Mouse (Mus musculus): ENCODE results near the gene Tmprss13.

Gene Tmprss13

GRCm38 (mm10) chr9:45382336-45382735 is 63.4 kb downstream of the Tmprss13 start:
- DNase-seq (ENCODE audit: low spot score in 2 of 2), result no peak

- no peak for DNase-seq (ENCODE audit: low spot score in 2 of 2)
Observed at GRCm38 (mm10) chr9:45382834-45383233, 63.9 kb downstream of the Tmprss13 start.

DNA sequence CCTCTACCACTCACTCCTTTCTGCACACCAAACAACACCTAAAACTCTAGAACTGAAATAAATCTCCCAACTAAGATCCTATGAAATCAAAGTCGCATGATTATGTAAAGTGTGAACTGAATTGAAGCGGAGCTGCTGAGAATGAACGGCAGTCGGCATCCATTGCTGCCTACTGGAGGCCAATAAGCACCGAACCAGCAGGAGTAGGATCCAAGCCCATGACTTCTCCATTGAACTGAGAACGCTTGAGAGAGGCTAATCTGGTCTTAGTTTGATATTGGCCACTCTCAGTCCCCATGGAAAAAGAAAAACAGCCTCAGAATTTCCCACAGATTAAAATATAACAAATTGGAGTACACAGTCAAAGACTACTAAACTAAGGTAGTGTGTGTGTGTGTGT is 65.0 kb downstream of the Tmprss13 start:
- no peak for DNase-seq (ENCODE audit: low spot score in 2 of 2)

GRCm38 (mm10) chr9:45386698-45387097 is 67.8 kb downstream of the Tmprss13 start:
- no peak for DNase-seq (ENCODE audit: low spot score in 2 of 2)

DNA sequence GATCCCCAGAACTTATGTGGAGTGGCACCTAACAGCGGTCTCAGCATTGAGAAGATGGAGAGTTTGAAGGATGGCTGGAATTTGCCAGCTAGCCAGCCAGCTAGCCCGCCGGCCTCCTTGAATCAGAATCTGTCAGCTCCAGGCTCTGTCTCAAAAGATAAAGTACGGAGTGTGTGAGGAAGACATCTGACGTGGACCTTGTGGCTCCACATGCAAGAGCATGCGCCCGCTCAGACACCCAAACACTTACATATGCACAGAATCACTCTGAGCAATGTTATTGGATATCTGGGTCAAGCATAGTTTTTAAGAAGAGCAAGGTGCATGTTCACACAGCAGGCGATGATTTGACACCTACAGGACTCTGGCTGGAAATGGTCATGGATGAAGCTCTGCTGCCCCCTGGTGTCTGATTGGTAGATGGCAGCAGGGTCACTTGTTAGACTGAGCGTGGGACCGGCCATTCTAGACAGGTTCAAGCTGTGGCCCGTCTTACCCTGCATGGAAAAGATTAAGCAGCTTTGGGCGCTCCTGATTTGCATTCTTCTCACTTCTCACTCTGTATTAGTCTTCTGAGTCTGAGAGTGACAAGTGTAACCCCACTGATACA is 69.6 kb downstream of the Tmprss13 start:
- peak; percentile 93 to 94 for DNase-seq (ENCODE audit: low spot score in 2 of 2)

GRCm38 (mm10) chr9:45389596-45389995 is 70.7 kb downstream of the Tmprss13 start:
- DNase-seq (ENCODE audit: low spot score in 2 of 2), result no peak

GRCm38 (mm10) chr9:45391299-45391698 is 72.4 kb downstream of the Tmprss13 start:
- no peak for DNase-seq (ENCODE audit: low spot score in 2 of 2)

DNA sequence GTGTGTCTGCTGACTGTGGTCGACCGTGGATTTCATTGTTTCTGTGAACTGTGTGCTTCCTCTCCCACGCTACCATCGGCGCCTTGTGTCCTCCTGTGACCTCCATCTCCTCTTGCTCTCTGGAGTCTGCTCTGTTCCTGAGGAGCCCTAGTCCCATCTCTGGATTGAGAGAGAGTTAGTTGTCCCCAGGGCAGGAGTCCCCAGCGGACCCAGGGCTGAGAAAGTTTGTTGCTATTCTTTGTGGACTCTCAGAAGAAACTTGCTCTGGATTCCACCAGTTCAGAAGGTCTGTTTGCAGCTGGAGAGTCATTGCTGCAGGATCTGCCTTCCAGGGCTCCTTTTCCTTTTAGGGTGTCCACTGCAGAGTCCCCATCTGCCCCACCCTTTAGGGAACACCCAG is 76.3 kb downstream of the Tmprss13 start:
- no peak for DNase-seq (ENCODE audit: low spot score in 2 of 2)

- DNase-seq (ENCODE audit: low spot score in 2 of 2), result no peak
Observed at GRCm38 (mm10) chr9:45395796-45396195, 76.9 kb downstream of the Tmprss13 start.

Data from right cerebral cortex, adult 2 months (tissue).